Mouse (Mus musculus): ENCODE data around the gene Sec61a2.

DNA sequence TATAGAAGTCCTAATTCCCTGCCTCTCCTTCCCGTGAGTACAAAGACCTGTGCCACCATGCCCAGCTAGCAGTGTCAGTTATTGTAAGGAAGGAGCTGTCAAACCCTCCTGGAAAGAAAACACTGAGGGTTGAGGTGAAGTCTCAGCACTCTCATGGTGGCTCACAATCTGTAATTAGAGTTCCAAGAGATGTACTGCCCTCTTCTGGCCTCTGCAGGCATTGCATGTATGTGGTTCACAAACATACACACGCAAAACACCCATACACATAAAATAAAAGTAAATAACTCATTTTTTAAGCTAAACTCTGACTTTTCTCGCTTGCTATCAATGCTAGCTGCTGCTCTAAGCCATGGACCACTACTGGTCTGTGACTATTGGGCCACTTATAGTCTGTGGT is 11.4 kb upstream of the Sec61a2 start:
- TF ChIP-seq MAX (IDR thresholded peaks at IDR 0.05; ENCODE audit: low read length) (no peak), POLR2A (IDR thresholded peaks at IDR 0.05; ENCODE audit: control insufficient read depth in 1 of 2, insufficient read depth in 1 of 2, low read depth in 1 of 2, low read length in 2 of 2, poor library complexity in 1 of 2) (no peak), CTCF (IDR thresholded peaks at IDR 0.05 in 2 of 3, conservative IDR thresholded peaks at IDR 0.05 in 1 of 3; ENCODE audit: control insufficient read depth in 1 of 3, insufficient read depth in 1 of 3, low read depth in 2 of 3, low read length in 3 of 3, poor library complexity in 1 of 3, severe bottlenecking in 1 of 3) (peak; percentile 73 to 96 (median 83)), TAL1 (IDR thresholded peaks at IDR 0.05; ENCODE audit: low read length) (no peak), POLR2AphosphoS5 (IDR thresholded peaks at IDR 0.05; ENCODE audit: borderline replicate concordance, low read depth, low read length) (no peak), ZNF384 (IDR thresholded peaks at IDR 0.05; ENCODE audit: low read depth, low read length) (no peak), ELF1 (IDR thresholded peaks at IDR 0.05; ENCODE audit: low read depth, low read length) (no peak), GATA1 (IDR thresholded peaks at IDR 0.05; ENCODE audit: low read depth, low read length) (no peak), ZC3H11A (IDR thresholded peaks at IDR 0.05; ENCODE audit: low read depth, low read length) (peak; percentile 63), UBTF (IDR thresholded peaks at IDR 0.05; ENCODE audit: borderline replicate concordance, insufficient read depth, low read depth, low read length) (no peak), MAFK (IDR thresholded peaks at IDR 0.05; ENCODE audit: borderline replicate concordance, low read depth, low read length) (no peak), ETS1 (IDR thresholded peaks at IDR 0.05; ENCODE audit: low read depth, low read length) (no peak)

All from MEL (cell line).